Mouse (Mus musculus) stomach, postnatal 0 days (tissue): ENCODE measurements at regions not wholly inside any gene's neighbourhood (a gene's known extent, or its start where the extent isn't known, plus 50 kb on each side); places are given as distances from the start of the nearest gene placed in this dataset.

Experiments used
- CTCF ChIP-seq: IDR thresholded peaks from 2 replicates; pipeline ENCODE4 v1.5.1; 2016; ENCODE audit warnings: antibody characterized with exemption, low read depth, mild to moderate bottlenecking, moderate library complexity
- EP300 ChIP-seq: optimal IDR thresholded peaks from 2 replicates; pipeline ENCODE3; 2016; ENCODE audit warnings: antibody characterized with exemption

DNA sequence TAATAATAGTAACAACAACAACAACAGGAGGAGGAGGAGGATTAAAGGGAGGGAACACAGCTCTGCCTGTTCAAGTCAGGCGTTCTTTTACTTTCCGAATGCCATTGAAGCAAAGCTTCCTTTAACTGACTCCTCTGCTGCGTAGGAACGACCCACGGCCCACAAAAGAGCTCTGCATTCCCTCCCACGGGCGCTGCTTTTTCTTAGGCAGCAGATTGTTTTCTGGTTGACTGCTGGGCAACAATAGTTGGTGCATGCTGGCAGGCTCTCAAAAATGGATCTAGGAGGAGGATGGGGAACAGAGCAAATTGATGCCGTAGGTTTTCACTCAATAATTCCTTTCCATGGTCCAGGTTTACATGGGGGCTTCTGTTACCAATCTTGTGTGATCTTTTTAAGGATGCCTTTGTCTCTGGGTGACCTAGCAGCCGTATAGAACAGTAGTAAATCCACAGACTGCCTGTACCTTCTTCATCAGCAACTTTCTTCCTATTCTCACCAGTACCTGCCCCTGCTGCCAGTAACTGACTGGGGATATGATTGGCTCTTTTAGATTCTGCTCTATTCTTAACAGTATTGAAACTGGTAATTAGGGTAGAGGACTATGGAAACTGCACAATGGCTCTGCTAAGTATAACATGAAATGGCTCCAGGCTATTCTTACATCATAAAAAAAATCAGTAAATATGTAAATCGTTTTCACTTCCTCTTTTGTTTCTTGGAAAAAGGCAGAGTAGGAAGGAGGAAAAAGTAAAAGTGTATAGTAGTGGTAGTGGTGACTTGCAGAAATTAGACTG lies 70.8 kb upstream of the Ctsc start:
- no peak for TF ChIP-seq CTCF
- TF ChIP-seq EP300: no peak
